Mouse (Mus musculus): Measurements from ENCODE around the gene Trappc4. TPM values are rescaled to one million over a fixed set of nuclear protein-coding genes. Genes with fewer than 3 reads are reported as not detected.
"Not testable (repeated sequence)": the region's sequence is repeated elsewhere in the genome, so short reads cannot be mapped to it uniquely, and the experiment has no call there.

The Trappc4 gene
- polyA plus RNA-seq (2015; fragmentation: Nextera tagmentation; extraction: Ambion mirVana): 84.4 and 90.3 TPM in 2 replicates

DNA sequence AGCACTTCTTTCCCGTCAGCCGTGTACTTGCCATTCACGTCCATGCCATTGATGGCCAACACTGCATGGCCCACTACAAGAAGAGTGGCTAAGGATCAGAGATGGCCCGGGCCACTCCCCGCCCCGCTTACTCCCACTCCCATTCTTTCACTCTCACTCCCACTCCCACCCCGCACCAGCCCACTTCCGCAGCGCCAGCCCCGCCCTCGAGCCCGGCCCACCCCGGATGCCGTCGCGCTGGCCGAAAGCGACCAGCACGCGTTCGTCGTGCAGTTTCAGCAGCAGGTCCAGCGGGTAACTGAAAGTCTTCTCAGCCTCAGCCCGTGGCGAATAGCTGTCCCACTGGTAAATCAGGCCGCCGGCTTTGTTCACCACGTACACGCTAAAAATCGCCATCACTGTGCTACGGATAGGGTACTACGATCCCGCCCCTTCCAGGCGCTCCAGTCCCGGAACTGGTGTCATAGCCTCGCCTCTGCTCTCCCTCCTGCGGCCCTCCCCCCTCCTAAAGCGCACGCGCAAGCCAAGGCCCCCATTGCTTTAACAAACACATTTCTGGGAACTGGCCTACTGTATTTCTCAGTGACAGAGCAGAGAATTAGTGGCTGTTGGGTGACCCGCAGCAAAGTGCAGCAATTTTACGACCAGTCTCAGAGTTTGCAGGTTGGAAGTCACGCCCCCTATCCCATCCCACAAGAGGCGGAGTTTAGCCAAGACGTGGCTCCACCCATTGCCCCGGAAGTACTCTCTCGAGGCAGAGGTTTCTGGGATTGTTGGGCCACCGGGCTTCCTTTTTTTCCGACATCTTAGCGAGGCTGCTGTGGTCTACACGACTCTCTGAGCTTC is at the start of gene Trappc4, which contains the start of gene Rps25:
Gene Trappc4, minus strand, starts transcription at position 695 of the 846 bp plus-strand sequence.
Gene Rps25, plus strand, starts transcription at position 234 of the 846 bp plus-strand sequence.
- under 1% methylated on average over 51 of the region's 51 CpGs for WGBS
- Histone ChIP-seq H3K4me2 (ENCODE audit: low read depth, low read length) (peak within 1 kb of the TSS; percentile 80), H3K4me1 (ENCODE audit: control insufficient read depth, insufficient read depth, low read length) (peaks cover 19% of the 10 kb centered on the region), H3K36me3 (ENCODE audit: control insufficient read depth, insufficient read depth) (peaks cover 62% of the 10 kb centered on the region), H3K9me3 (replicated peaks; ENCODE audit: control insufficient read depth, low read length) (no peaks in the 10 kb centered on the region), H3K4me3 (ENCODE audit: low read length) (peak within 1 kb of the TSS; percentile 76), H3K27ac (ENCODE audit: low read length) (peak within 1 kb of the TSS; percentile 94), H3K9ac (ENCODE audit: low read length) (peak within 1 kb of the TSS; percentile 89), H3K27me3 (ENCODE audit: control insufficient read depth, insufficient read depth, low read length) (no peaks in the 10 kb centered on the region)
- ATAC-seq (replicated peaks; ENCODE audit: extremely low read depth, insufficient read depth, low FRiP score): peak; percentile 94

DNA sequence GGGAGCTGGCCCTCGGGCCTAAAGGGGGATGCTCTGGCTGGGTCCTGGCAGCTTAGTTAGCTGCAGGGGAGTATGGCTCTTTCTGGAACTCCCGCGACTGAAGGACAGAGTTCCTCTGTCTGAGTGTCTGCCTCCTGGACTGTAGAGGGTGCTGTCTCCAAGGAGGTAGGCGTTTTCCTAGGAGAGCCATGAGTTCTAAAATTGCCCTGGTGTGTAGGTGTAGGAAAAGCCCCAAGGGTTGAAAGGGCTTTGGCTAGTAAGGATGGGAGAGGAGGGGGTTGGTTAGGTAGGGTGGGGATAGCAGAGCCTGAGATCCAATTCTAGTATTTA is 47.5 kb upstream of the Trappc4 start, which contains the start of gene Upk2:
Gene Upk2, minus strand, starts transcription at position 86 of the 330 bp plus-strand sequence.
- ATAC-seq (replicated peaks; ENCODE audit: extremely low read depth, insufficient read depth, low FRiP score): no peak
- H3K36me3 ChIP-seq (ENCODE audit: control insufficient read depth, insufficient read depth): no peaks in the 10 kb centered on the region
- no peak within 1 kb of the TSS for H3K4me2 ChIP-seq (ENCODE audit: low read depth, low read length)
- H3K9ac ChIP-seq (ENCODE audit: low read length): no peak within 1 kb of the TSS
- 32% methylated on average over 4 of the region's 4 CpGs for WGBS
- peaks cover 19% of the 10 kb centered on the region for H3K27me3 ChIP-seq (ENCODE audit: control insufficient read depth, insufficient read depth, low read length)
- H3K4me3 ChIP-seq (ENCODE audit: low read length): no peak within 1 kb of the TSS
- H3K27ac ChIP-seq (ENCODE audit: low read length): no peak within 1 kb of the TSS
- no peaks in the 10 kb centered on the region for H3K9me3 ChIP-seq (replicated peaks; ENCODE audit: control insufficient read depth, low read length)
- peaks cover 3% of the 10 kb centered on the region; the same call in 1 of the 2 replicates for H3K4me1 ChIP-seq (ENCODE audit: control insufficient read depth, insufficient read depth, low read length)

GRCm38 (mm10) chr9:44454132-44454890 is 46.9 kb upstream of the Trappc4 start:
- ATAC-seq (replicated peaks; ENCODE audit: extremely low read depth, insufficient read depth, low FRiP score): peak; percentile 83
- Histone ChIP-seq H3K36me3 (ENCODE audit: control insufficient read depth, insufficient read depth) (no peaks in the 10 kb centered on the region), H3K4me3 (ENCODE audit: low read length) (no peak overlapping the region), H3K4me2 (ENCODE audit: low read depth, low read length) (no peak overlapping the region), H3K9ac (ENCODE audit: low read length) (no peak overlapping the region), H3K27me3 (ENCODE audit: control insufficient read depth, insufficient read depth, low read length) (peaks cover 19% of the 10 kb centered on the region), H3K27ac (ENCODE audit: low read length) (no peak overlapping the region), H3K4me1 (ENCODE audit: control insufficient read depth, insufficient read depth, low read length) (peaks cover 3% of the 10 kb centered on the region; the same call in 1 of the 2 replicates), H3K9me3 (replicated peaks; ENCODE audit: control insufficient read depth, low read length) (no peaks in the 10 kb centered on the region)
- WGBS: 10% methylated on average over 14 of the region's 14 CpGs

DNA sequence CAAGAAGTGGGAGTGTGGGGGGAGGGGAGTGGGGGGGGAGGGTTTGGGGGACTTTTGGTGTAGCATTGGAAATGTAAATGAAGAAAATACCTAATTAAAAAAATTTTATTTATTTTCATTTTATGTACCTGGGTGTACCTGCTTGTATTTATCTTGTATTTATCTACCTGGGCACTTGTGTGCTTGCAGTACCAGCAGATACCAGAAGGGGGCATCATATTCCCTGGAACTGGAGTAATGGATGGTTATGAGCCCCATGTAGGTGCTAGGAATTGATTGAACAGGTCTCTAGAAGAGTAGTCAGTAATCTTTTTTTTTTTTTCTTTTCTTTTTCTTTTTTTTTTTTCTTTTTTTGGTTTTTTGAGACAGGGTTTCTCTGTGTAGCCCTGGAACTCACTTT is 43.0 kb upstream of the Trappc4 start:
- no peak overlapping the region for H3K9ac ChIP-seq (ENCODE audit: low read length)
- H3K27ac ChIP-seq (ENCODE audit: low read length): no peak overlapping the region
- H3K4me3 ChIP-seq (ENCODE audit: low read length): no peak overlapping the region
- no peak for ATAC-seq (replicated peaks; ENCODE audit: extremely low read depth, insufficient read depth, low FRiP score)
- peaks cover 3% of the 10 kb centered on the region; the same call in 1 of the 2 replicates for H3K4me1 ChIP-seq (ENCODE audit: control insufficient read depth, insufficient read depth, low read length)
- peaks cover 15% of the 10 kb centered on the region for H3K27me3 ChIP-seq (ENCODE audit: control insufficient read depth, insufficient read depth, low read length)
- H3K4me2 ChIP-seq (ENCODE audit: low read depth, low read length): no peak overlapping the region
- no peaks in the 10 kb centered on the region for H3K9me3 ChIP-seq (replicated peaks; ENCODE audit: control insufficient read depth, low read length)
- no peaks in the 10 kb centered on the region for H3K36me3 ChIP-seq (ENCODE audit: control insufficient read depth, insufficient read depth)

DNA sequence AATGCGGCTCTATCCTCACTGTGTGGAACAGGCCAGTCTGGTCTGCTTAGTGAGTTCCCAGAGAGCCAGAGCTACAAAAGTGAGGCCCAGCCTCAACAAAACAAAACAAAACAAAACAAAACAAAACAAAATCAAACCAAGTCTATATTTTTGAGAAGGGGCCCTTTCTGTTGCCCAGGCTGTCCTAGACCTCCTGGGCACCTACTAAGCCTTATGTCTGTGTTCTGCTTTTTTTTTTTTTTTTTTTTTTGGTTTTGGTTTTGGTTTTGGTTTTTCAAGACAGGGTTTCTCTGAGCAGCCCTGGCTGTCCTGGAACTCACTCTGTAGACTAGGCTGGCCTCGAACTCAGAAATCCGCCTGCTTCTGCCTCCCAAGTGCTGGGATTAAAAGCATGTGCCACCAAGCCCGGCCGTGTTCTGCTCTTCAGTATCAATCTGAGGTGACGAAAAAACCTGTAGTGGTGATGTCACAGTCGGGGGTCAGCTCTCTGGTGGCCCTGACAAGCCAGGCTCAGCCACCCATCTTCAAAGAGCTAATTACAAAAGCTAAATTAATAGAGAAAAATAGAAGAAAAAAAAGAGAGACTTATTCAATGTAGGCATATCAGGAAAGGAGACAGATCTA is 37.1 kb upstream of the Trappc4 start:
- WGBS: 78% methylated on average over 7 of the region's 7 CpGs
- ATAC-seq (replicated peaks; ENCODE audit: extremely low read depth, insufficient read depth, low FRiP score): not testable (repeated sequence)

DNA sequence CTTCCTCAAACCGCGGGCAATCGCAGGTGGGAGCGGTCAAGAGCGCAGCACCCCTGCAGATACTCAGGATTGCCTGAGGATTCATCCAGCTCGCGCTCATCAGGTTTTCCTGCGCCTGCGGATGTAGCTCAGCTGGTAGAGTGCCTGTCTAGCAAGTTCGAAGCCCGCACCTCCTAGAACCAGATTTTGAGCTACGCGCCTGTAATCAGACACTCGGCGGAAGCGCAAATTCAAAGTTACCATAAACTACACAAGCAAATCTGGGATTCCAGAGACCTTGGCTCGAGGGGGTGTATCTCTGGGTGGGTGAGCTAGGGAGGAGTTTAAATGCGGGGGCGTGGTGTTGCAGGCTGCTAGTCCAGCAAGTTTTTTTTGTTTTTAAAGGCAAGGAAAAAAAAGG is 33.6 kb upstream of the Trappc4 start, which contains the start of gene Foxr1:
Gene Foxr1, minus strand, starts transcription at position 176 of the 400 bp plus-strand sequence.
- Histone ChIP-seq H3K4me1 (ENCODE audit: control insufficient read depth, insufficient read depth, low read length) (no peaks in the 10 kb centered on the region), H3K9me3 (replicated peaks; ENCODE audit: control insufficient read depth, low read length) (no peaks in the 10 kb centered on the region), H3K9ac (ENCODE audit: low read length) (no peak within 1 kb of the TSS), H3K36me3 (ENCODE audit: control insufficient read depth, insufficient read depth) (no peaks in the 10 kb centered on the region), H3K4me2 (ENCODE audit: low read depth, low read length) (no peak within 1 kb of the TSS), H3K4me3 (ENCODE audit: low read length) (no peak within 1 kb of the TSS), H3K27me3 (ENCODE audit: control insufficient read depth, insufficient read depth, low read length) (no peaks in the 10 kb centered on the region), H3K27ac (ENCODE audit: low read length) (no peak within 1 kb of the TSS)
- ATAC-seq (replicated peaks; ENCODE audit: extremely low read depth, insufficient read depth, low FRiP score): no peak
- WGBS: 59% methylated on average over 19 of the region's 19 CpGs

More for the DNA sequence above, 37.1 kb upstream of the Trappc4 start:
- H3K4me3 ChIP-seq (ENCODE audit: low read length); H3K4me2 ChIP-seq (ENCODE audit: low read depth, low read length); H3K9me3 ChIP-seq (replicated peaks; ENCODE audit: control insufficient read depth, low read length); H3K27me3 ChIP-seq (ENCODE audit: control insufficient read depth, insufficient read depth, low read length); H3K4me1 ChIP-seq (ENCODE audit: control insufficient read depth, insufficient read depth, low read length); H3K36me3 ChIP-seq (ENCODE audit: control insufficient read depth, insufficient read depth); H3K27ac ChIP-seq (ENCODE audit: low read length); H3K9ac ChIP-seq (ENCODE audit: low read length): not testable (repeated sequence)

- H3K27ac ChIP-seq (ENCODE audit: low read length): no peak overlapping the region
- H3K27me3 ChIP-seq (ENCODE audit: control insufficient read depth, insufficient read depth, low read length): no peaks in the 10 kb centered on the region
- H3K36me3 ChIP-seq (ENCODE audit: control insufficient read depth, insufficient read depth): no peaks in the 10 kb centered on the region
- no peaks in the 10 kb centered on the region for H3K4me1 ChIP-seq (ENCODE audit: control insufficient read depth, insufficient read depth, low read length)
- no peak overlapping the region for H3K4me2 ChIP-seq (ENCODE audit: low read depth, low read length)
- 71% methylated on average over 6 of the region's 6 CpGs for WGBS
- H3K9me3 ChIP-seq (replicated peaks; ENCODE audit: control insufficient read depth, low read length): no peaks in the 10 kb centered on the region
- no peak overlapping the region for H3K9ac ChIP-seq (ENCODE audit: low read length)
- no peak overlapping the region for H3K4me3 ChIP-seq (ENCODE audit: low read length)
- ATAC-seq (replicated peaks; ENCODE audit: extremely low read depth, insufficient read depth, low FRiP score): no peak
These were observed 28.3 kb upstream of the Trappc4 start for GRCm38 (mm10) chr9:44435747-44436146.

DNA sequence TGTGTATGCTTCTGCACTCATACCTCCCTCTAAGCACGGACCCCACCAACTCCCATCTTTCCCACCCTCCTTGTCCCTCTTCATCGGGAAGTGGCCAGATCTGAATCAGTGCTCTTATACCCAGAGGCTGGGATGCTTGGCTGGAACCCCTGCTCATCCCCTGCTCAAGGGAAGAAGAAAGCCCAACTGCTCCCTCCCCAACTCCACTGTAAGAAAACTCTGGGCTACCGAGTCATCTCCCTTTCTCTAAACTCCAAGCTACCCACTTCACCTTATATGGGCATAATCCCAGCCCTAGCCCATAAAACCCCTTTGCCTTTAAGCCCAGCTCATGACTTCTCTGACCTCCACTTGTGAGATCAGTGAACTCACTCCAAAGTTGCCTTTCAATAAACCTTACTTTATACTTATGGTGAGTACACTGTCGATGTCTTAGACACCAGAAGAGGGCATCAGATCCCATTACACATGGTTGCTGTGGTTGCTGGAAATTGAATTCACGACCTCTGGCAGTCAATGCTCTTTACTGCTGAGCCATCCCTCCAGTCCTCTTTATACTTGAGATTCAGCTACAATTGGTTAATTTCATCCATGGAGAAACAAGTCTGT is 25.3 kb upstream of the Trappc4 start:
- Histone ChIP-seq H3K27ac (ENCODE audit: low read length) (no peak overlapping the region), H3K9me3 (replicated peaks; ENCODE audit: control insufficient read depth, low read length) (no peaks in the 10 kb centered on the region), H3K4me2 (ENCODE audit: low read depth, low read length) (no peak overlapping the region), H3K9ac (ENCODE audit: low read length) (no peak overlapping the region), H3K4me3 (ENCODE audit: low read length) (no peak overlapping the region), H3K36me3 (ENCODE audit: control insufficient read depth, insufficient read depth) (no peaks in the 10 kb centered on the region), H3K27me3 (ENCODE audit: control insufficient read depth, insufficient read depth, low read length) (no peaks in the 10 kb centered on the region), H3K4me1 (ENCODE audit: control insufficient read depth, insufficient read depth, low read length) (no peaks in the 10 kb centered on the region)
- no peak for ATAC-seq (replicated peaks; ENCODE audit: extremely low read depth, insufficient read depth, low FRiP score)
- 53% methylated on average over 5 of the region's 5 CpGs for WGBS

Data from heart, embryonic 16.5 days (tissue).